Mouse (Mus musculus) olfactory bulb, adult 2 months (tissue): Measurements from ENCODE around the gene Dnajc1.

Experiments
- CTCF ChIP-seq: fragments of 200-500 bp; IDR thresholded peaks from 2 replicates; pipeline ENCODE4 v1.5.1; 2012; ENCODE audit warnings: low read depth, mild to moderate bottlenecking, low read length, moderate library complexity; ENCODE audit not compliant: insufficient read depth
- POLR2A ChIP-seq: fragments of 200-500 bp; IDR thresholded peaks from 2 replicates; pipeline ENCODE4 v1.6.1; 2012; ENCODE audit warnings: mild to moderate bottlenecking, low read depth, low read length, moderate library complexity; ENCODE audit not compliant: insufficient read depth

- TF ChIP-seq CTCF, result no peak
- TF ChIP-seq POLR2A, result no peak
These were observed 82.1 kb downstream of the Dnajc1 start for GRCm38 (mm10) chr2:18310261-18311104.
